Mouse (Mus musculus): ENCODE measurements at regions not wholly inside any gene's neighbourhood (a gene's known extent, or its start where the extent isn't known, plus 50 kb on each side); places are given as distances from the start of the nearest gene placed in this dataset.
A peak's percentile ranks its signal among the peaks of the same experiment; 100 is the strongest.

DNA sequence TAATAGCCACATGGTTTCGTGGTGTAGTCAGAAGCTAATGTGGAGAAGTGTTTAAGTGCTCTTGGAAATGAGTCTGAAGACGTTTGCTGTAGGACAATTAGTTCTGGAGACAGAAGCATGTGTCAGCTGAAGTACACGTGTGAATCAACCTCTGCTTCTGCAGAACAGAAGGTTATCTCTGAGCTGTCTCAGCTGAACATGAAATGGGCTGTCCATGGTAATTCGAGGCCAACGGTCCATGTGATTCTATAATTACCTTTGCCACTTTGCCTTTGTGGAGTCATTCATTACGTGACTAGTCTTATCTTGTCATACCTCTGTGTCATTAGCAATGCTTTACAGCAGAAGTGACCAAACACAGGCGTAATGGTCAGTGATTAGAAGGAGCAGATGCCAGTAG, 295.6 kb upstream of the Veph1 start:
- no peak for ATAC-seq (replicated peaks; ENCODE audit: low FRiP score, low TSS enrichment, poor library complexity, severe bottlenecking)

DNA sequence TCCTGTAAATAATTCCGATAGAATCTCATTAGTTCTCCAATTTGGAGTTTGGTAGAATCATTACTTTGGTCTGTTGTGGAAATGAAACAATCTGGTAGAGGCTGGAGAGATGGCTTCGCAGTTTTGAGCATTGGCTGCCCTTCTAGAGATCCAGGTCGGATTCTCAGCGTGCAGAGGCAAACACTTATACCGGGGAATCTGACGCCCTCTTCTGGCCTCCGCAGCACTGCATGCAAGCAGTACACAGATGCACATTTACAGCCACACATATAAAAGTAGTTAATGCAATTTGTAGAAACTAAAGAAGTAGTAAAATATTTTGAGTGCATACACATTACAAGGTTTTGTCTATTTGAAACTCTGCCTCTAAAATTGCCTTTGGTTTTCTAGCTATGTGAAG, 294.1 kb upstream of the Veph1 start:
- no peak for ATAC-seq (replicated peaks; ENCODE audit: low FRiP score, low TSS enrichment, poor library complexity, severe bottlenecking)

DNA sequence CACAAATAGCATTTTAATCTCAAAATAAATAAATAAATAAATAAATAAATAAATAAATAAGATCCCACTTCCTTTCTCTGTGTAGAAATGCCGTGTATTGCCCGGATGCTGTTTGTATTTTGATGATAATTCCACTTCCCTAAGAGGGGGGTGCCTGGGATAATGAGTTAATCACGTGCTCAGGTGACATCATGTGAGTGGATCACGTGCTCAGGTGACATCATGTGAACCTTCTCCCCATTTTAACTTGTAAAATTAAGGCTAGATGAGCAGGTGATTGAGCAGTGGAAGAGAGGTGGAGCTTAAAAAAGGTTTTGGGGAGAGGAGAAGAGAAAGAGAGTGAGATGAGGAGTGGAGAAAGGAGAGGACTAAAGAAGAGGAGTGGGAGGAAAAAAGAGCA, 292.8 kb upstream of the Veph1 start:
- ATAC-seq (replicated peaks; ENCODE audit: low FRiP score, low TSS enrichment, poor library complexity, severe bottlenecking) = no peak

DNA sequence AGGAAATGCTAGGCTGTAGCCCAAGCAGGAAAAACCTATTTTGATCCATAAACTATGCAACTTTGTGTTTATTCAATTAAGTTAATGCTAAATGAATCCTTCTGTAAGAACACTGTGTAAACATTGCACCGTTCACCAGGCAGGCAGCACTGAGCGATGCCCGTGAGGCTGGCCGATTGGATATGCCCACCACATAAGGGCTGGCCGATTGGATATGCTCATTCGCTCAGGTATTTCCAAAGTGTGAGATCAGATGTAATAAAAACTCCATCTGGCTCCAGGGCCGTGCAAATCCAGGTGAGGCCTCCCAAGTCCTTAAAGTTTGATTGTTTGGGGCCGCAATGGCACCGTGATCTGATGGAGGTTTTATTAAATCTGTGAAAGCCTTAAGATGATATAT, 288.2 kb upstream of the Veph1 start:
- ATAC-seq (replicated peaks; ENCODE audit: low FRiP score, low TSS enrichment, poor library complexity, severe bottlenecking) = no peak

DNA sequence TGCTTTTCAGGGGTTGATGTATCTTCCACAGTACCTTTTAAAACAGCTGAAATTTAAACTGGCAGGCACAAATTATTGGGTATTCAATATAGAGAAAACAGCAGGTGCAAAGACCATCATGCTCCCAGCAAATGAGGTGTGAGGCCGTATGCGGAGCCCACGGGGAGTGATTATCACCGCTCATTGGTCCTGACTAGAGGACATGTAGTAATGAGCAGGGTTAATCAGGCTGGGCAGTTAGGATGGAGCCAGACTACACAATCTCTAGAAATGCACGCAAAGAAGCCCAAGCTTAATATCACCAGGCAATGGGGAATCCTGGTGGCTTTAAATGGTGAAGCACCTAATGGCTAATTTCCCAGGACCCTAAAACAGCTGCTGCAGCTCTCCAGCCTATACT, 287.5 kb upstream of the Veph1 start:
- no peak for ATAC-seq (replicated peaks; ENCODE audit: low FRiP score, low TSS enrichment, poor library complexity, severe bottlenecking)

DNA sequence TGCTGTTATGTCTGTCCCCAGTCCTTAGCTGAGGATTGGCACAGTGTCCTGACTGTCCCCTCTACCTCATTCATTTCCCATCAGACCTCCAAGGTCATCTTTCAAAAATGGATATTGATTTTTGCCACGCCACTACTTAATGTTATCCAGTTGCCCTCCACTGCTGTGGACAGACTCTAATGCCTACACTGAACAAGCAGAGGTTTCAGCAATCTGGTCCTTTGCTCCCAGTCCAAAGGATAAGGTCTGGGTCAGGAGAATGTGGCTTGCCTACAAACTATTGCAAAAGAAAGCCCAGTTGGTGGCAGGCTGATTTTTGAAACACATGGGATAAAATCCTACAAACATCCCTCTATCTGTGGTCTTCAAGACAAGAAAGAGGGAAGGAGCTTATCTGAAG, 280.0 kb upstream of the Veph1 start:
- ATAC-seq (replicated peaks; ENCODE audit: low FRiP score, low TSS enrichment, poor library complexity, severe bottlenecking) = no peak

DNA sequence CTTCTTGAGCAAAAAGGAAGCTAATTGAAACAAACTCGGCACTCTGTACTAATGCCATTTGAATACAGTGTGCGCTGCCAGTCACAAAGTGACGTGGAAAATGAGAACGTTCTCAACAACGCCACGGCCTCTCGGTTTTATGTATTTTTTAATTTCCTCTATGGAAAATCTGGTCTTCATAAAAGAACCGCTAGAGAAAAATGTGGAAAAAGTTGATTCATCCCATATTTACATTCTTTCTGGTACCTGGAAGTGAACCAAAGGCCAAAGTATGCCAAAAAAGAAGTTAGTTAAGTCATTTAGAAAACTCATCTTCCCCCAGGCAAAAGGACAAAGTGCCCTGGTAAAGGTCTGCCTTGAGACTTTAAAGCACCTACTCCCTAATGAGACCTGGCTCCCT, 277.7 kb upstream of the Veph1 start:
- no peak for ATAC-seq (replicated peaks; ENCODE audit: low FRiP score, low TSS enrichment, poor library complexity, severe bottlenecking)

DNA sequence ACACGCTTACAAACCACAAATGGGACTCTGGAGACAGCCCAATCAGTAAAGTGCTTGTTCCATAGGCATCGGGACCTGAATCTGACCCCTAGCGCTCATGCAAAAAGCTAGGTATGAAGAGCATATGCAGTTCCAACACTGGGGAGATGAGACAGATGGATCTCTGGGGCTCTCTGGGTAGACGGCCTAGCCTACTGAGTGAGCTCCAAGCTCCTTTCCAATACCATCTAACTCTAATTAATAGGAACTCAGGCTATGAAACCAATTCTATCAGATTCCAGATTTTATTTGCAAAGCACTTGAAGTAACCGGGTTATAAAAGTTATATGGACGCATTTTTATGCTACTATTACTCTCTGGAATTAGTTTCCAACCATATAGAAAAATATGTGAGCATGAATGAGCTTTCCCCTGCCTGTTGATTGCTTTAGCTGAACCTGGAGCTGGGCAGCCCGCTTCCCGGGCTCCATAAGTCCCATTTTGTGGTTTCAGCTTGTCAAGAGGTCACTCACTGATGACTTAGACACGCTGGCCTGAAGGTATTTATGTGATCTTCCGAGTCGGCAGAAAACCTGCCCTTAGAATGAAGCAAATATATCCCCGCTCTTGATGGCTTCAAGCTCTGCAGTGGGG, 276.4 kb upstream of the Veph1 start:
- no peak for ATAC-seq (replicated peaks; ENCODE audit: low FRiP score, low TSS enrichment, poor library complexity, severe bottlenecking)

DNA sequence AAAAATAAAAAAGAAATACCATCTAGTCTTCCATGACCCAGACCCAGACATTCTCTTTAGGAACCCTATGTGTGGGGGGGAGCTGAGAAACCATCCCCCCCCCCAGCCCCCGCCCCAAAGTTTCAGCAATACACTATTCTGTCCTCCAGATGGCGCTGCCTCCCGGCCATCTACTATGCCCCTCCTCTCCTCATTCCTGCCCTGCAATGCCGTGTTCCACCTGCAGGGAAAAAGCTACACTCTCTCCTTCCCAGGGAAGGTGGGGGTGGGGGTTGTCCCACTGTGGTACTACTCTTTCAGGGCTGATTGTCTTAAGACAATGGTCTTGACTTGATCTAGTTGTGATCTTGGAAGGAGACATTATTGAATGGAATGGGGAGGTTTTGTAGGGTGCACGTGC, 273.7 kb upstream of the Veph1 start:
- peak; percentile 90 for ATAC-seq (replicated peaks; ENCODE audit: low FRiP score, low TSS enrichment, poor library complexity, severe bottlenecking)

DNA sequence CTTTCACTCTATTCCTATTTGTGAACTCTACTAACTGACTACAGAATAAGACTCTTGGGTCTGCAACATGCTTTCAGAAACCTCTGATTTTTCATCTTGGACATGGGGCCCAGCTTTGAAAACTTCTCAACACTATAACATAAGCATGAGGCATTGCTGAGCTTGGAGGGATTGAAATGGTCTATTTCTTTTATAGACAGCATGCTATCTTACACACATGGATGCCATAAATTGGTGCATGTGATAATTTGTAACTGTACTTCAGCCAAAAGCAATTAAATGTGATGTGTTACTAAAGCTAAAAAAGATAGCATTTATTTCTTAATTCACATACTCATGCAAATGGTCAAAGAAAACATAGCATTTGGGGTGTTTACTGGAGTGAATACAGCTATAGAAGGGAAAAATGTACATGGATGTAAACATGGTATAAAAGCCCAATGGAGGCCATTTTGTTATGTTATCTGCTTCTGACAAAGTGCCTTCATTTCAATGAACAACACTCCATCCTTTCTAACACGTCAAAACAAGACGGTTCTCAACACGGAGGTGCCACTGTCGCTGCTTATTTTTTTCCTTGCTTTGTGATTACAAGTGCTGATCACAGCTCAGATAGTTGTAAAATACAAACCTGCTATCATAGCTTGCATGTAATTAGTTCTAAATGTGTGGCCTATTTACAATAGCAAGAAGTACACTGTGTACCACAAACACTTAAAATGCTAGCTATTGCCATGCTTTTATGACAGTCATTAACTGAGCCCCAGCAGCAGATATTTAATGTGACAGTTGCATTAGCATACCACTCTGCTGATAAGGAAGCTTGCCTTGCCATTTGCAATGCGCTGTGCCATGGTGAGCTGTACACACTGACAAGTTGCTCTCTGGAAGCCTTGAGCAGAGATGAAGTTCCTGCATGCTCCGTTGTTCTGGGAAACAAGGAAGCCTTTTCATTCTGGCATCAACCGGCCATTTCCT, 267.9 kb upstream of the Veph1 start:
- peak; percentile 29; the same call in 1 of the 2 replicates for ATAC-seq (replicated peaks; ENCODE audit: low FRiP score, low TSS enrichment, poor library complexity, severe bottlenecking)

DNA sequence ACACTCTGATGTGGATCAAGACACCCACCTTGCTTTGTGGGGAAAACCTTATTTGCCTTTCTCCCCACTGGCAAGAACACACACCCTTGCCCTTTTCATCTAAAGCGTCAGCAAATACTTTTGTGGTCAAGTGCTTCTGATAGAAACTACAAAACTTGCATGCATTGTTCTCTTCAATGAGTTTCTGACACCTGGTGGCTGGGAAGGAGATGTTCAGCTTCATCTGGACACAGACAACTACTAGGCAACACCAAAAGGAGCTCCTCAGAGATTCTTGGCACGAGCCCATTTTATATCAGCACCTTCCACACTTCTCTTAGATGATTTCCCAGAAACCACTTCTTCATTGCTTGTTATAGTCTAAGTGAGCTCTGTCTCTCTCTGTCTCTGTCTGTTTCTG, 266.7 kb upstream of the Veph1 start:
- peak; percentile 99 for ATAC-seq (replicated peaks; ENCODE audit: low FRiP score, low TSS enrichment, poor library complexity, severe bottlenecking)

DNA sequence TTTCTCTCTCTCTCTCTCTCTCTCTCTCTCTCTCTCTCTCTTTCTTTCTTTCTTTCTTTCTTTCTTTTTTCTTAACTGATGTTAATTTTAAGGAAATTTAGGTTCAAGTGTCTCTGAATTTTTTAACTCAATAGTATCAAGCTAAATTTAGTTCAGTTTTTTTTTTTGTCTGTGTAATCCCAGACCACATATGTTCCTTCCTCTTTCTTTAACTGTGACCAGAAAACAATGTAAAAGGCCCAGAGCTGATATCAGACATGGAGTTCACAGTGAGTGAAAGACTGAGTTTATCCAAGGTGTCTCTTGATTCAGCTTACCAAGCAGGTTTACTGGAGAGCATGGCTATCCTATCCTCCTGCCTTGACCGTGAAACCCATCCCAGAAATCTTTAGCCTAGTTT, 258.9 kb upstream of the Veph1 start:
- ATAC-seq (replicated peaks; ENCODE audit: low FRiP score, low TSS enrichment, poor library complexity, severe bottlenecking) = no peak

DNA sequence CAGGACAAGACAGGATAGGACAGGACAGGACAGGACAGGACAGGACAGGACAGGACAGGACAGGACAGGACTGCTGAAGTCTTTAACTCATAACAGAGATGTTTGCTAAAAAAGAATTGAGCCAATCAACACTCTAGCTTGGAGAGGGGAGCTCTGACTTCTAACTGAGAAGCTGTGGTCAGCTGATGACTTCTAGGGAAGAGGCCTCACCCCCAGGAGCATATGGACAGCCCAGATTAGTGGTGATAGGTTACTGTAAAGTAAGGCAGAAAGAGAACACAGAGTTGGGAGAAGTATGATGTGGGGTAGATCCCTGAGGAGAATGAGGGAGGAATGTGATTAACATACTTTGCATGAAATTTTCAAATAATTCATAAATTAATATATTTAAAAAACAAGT, 254.3 kb upstream of the Veph1 start:
- no peak for ATAC-seq (replicated peaks; ENCODE audit: low FRiP score, low TSS enrichment, poor library complexity, severe bottlenecking)

DNA sequence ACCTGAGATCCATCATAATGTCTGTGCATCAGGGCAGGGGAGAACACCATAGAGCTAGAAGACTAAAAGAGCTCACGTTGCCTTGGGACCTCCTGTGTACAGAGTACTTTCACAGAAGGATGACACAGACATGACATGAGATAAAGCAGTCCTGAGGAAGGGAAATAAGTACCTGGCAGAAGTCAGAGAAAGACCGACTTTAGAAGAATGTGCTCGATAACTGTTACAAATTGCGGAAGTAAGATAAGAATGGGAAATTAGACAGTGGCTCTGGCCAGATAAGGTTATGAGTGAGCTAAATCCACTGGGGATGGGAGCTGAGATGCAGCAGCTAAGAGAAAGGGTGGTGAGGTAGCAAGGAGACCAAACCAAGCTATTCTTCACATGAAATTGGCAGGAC, 249.9 kb upstream of the Veph1 start:
- ATAC-seq (replicated peaks; ENCODE audit: low FRiP score, low TSS enrichment, poor library complexity, severe bottlenecking) = peak; percentile 89

DNA sequence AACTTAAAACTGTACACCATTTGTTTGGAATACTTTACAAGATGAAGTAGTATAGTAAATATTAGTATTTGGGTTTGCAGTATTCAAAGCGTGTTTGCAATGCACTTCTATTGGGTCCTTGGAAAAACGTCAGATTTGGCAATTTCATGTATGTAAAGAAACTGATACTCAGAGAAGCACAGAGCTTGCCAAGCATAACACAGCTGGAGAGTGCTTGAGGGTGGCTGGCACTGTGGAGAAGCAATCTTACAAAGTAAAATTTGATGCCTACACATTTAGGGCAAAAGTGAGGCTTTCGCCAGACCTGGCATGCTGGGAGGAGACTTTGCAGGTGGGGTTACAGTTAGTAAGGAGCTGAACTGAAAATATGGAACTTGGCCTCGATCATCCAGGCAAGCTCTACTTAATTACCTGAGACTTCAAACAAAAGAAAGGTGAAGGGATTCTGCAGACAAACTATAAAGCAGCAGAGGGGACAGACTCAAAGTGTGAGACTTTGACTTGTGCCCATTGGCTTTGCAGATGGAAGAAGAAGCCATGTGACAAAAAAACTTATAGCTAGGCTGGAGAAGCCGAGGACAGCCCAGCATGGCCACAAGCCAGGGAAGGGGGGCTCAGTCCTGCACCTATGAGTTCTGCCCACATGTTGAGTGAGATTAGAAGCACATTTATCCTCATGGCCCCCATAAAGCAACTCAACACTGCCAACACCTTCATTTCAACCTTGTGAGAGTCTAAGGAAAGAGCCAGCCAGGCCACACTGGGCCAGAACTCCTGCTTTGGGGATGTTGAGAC, 247.7 kb upstream of the Veph1 start:
- no peak for ATAC-seq (replicated peaks; ENCODE audit: low FRiP score, low TSS enrichment, poor library complexity, severe bottlenecking)

DNA sequence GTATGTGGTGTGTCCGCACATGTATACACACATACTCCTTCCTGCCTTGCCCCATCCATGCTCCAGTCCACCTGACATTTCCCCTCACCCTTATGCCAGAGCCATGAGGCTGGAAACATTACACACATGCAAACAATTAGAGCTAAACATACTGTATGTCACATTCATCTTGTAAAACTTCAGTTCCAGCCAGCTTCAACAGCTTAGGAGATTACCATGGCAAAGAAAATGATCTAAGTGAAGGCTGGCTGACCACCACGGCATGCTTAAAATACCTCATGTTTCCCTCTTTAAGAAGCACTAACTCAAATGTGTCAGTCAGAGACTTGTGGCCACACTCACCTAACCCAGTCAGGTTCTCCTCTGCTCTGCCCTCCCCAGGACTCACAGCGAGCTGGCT, 246.2 kb upstream of the Veph1 start:
- ATAC-seq (replicated peaks; ENCODE audit: low FRiP score, low TSS enrichment, poor library complexity, severe bottlenecking) = no peak

DNA sequence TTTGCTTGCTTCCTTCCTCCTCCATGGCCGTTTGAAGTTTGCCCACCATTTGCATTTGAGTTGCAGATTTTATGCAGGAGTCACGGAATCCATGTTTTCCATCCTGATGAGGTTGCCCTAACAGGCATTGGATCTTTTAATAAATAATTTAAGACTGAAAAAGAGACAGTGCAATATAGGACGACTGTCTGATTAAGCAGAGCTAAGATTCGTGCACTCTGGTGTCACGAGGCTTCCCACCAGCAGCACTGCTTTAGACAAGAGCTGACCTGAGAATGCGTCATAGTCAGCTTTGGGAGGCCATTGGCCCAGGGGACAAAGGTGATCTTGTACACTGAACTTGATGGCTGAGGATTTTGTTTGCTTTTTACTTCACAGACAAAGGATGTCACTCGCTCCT, 241.3 kb upstream of the Veph1 start:
- ATAC-seq (replicated peaks; ENCODE audit: low FRiP score, low TSS enrichment, poor library complexity, severe bottlenecking) = no peak

DNA sequence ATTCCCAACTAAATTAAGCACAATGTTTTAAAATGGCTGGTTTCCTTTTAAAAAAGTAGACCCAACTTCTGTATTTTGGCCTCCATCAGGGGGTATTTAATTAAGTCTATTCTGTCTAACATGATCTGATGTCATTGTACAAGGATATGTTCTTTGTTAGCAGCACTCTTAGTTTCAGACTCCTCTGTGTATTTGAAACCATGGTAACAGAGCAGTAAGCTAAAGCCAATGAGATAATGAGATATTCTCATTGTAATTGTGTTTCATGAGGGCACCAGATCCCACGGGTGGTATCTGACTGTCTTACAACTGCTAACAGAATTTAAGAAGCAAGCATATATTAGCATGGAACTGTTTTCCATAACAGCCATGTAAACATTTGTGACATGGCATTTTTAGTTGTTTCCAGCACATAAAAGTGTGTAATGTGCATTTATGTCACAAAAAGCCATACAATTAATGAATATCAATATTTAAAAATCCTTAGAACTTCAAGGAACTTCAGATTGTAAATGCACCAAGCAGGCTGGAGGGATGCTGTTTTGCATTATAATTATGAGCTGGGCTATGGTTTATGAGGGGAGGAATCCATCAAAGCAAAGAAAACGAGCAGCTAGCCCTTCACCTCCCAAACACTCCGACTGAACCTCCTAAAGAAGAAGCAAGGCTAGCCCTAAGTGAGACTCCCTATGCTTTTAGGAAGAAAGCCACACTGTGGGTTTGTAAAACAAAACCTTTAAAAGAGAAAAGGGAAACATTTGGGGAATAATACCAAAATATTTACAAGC, 240.7 kb upstream of the Veph1 start:
- ATAC-seq (replicated peaks; ENCODE audit: low FRiP score, low TSS enrichment, poor library complexity, severe bottlenecking) = no peak

DNA sequence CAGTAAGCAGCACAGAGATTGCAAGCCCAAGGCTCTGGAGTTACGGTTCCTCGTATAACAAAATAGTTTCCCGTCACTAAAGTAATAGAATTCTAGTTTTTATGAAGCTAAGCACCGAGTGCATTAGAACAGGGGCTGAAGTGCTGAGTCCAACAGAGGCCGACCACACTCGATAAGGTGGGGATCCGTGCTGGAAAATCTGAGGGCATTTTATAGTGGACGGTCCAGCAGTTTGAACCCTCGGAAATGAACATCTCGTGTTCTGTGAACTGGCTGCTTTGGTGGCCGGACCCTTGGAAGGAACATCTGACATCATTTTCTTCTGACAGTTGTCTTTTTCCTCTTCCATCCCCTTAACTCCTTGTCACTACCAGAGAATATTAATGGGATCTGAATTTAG, 240.0 kb upstream of the Veph1 start:
- ATAC-seq (replicated peaks; ENCODE audit: low FRiP score, low TSS enrichment, poor library complexity, severe bottlenecking) = no peak
